Mouse (Mus musculus): Measurements from ENCODE around the gene 5430419D17Rik. TPM values are rescaled to one million over a fixed set of nuclear protein-coding genes. Genes with fewer than 3 reads are reported as not detected.

Gene 5430419D17Rik
- polyA plus RNA-seq, 1 experiment = 0.30 TPM

DNA sequence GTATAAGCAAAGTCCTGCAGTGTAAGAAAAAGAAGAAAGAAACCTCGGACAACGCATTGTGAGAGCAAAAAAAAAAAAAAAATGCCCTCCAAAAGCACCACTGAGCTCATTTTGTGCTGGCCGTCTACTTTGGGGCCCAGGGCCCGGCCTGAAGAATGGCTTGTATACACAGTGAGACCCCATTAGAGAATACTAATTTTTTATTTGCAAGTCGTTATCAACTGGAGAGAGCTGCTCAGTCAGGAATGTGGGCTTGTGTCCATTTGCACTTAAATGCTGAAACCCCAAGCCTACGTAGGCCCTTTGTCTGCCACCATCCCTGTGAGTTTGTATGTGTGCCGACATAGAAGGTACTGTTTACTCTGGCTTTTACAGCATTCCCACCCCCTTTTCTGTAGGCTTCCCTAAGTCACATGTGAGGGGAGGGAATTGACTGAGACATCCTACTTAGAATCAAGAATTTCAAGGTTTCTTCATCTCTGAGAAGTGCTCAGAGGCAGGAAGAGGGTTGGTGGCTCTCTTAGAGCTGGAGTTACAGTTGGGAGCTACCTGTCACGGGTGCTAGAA is 163.4 kb downstream of the 5430419D17Rik start:
- TF ChIP-seq POLR2A (IDR thresholded peaks at IDR 0.05; ENCODE audit: control insufficient read depth, low read depth, low read length) (no peak), CTCF (IDR thresholded peaks at IDR 0.05; ENCODE audit: control insufficient read depth, insufficient read depth, insufficient replicate concordance, low read depth, low read length) (no peak)
- Histone ChIP-seq H3K36me3 (ENCODE audit: control insufficient read depth, insufficient read depth, low read length) (no peaks in the 10 kb centered on the region; the same call in 1 of the 2 replicates), H3K4me1 (ENCODE audit: control insufficient read depth, insufficient read depth, low read length) (no peaks in the 10 kb centered on the region), H3K4me3 (ENCODE audit: control insufficient read depth, low read depth, low read length) (no peak overlapping the region; the same call in 1 of the 2 replicates), H3K27me3 (ENCODE audit: control insufficient read depth, insufficient read depth, low read length) (no peaks in the 10 kb centered on the region), H3K27ac (ENCODE audit: control insufficient read depth, insufficient read depth, low read depth, low read length) (no peak overlapping the region)

DNA sequence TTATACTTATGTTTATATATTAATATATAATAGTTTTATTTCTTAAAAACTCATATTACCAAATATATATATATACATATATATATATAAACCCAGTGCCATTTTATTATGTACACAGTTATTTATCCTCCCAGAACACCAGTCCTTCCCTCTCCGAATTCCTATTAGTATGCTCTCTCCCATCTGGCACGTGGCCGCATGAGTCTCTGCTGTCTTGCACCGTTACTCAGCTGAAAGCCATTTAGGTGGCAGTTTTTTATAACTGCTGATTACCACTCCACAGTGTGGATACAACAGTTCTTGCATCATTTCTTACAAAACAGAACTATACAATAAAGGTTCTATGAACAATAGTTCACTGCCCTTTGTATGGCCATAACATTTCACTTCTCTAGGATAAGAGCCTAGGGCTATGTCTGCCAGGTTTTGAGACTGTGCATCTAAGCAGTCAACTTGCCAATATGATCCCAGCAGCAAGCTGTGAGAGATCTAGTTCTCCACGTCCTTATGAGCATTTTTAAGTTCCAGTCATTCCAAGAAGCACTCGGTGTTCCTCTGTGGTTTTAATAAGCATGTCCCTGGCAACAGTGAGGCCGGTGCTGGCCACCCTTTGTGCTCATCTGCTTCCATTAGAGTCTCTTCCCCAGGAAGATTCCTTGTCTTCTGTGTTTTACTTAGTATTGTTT is 171.8 kb downstream of the 5430419D17Rik start:
- no peak overlapping the region for H3K27ac ChIP-seq (ENCODE audit: control insufficient read depth, insufficient read depth, low read depth, low read length)
- TF ChIP-seq CTCF (IDR thresholded peaks at IDR 0.05; ENCODE audit: control insufficient read depth, insufficient read depth, insufficient replicate concordance, low read depth, low read length) (no peak), POLR2A (IDR thresholded peaks at IDR 0.05; ENCODE audit: control insufficient read depth, low read depth, low read length) (no peak)
- peaks cover 7% of the 10 kb centered on the region for H3K36me3 ChIP-seq (ENCODE audit: control insufficient read depth, insufficient read depth, low read length)

More for the DNA sequence above, 171.8 kb downstream of the 5430419D17Rik start:
- no peaks in the 10 kb centered on the region for H3K4me1 ChIP-seq (ENCODE audit: control insufficient read depth, insufficient read depth, low read length)
- no peaks in the 10 kb centered on the region for H3K27me3 ChIP-seq (ENCODE audit: control insufficient read depth, insufficient read depth, low read length)
- H3K4me3 ChIP-seq (ENCODE audit: control insufficient read depth, low read depth, low read length) = no peak overlapping the region

Other genes with a start within 250 kb of the 5430419D17Rik start
- gene Htra1, start 238.3 kb upstream of the 5430419D17Rik start, polyA plus RNA-seq (2012; rRNA removed) = 6.7 and 7.3 TPM in 2 replicates
- gene Dmbt1, start 142.3 kb upstream of the 5430419D17Rik start, polyA plus RNA-seq (2012; rRNA removed) = 0.36 and 0.48 TPM in 2 replicates
- gene 4933402N03Rik, start 28.1 kb upstream of the 5430419D17Rik start, polyA plus RNA-seq (2012; rRNA removed) = 18.5 and 19.6 TPM in 2 replicates
- gene Cuzd1, start 147.9 kb downstream of the 5430419D17Rik start, polyA plus RNA-seq (2012; rRNA removed) = 2.9 and 97.5 TPM in 2 replicates
- gene Fam24b, start 155.1 kb downstream of the 5430419D17Rik start, polyA plus RNA-seq (2012; rRNA removed) = 409 and 461 TPM in 2 replicates
- gene Fam24a, start 159.5 kb downstream of the 5430419D17Rik start, polyA plus RNA-seq (2012; rRNA removed) = 176 and 188 TPM in 2 replicates
- 11.4 and 12.5 TPM in 2 replicates for gene 2310057M21Rik, start 188.4 kb downstream of the 5430419D17Rik start, polyA plus RNA-seq (2012; rRNA removed)
- gene Pstk, start 196.7 kb downstream of the 5430419D17Rik start, polyA plus RNA-seq (2012; rRNA removed) = 8.5 and 11.0 TPM in 2 replicates
- 8.0 and 8.9 TPM in 2 replicates for gene Ikzf5, start 236.1 kb downstream of the 5430419D17Rik start, polyA plus RNA-seq (2012; rRNA removed)
- 5.1 and 5.2 TPM in 2 replicates for gene Acadsb, start 236.2 kb downstream of the 5430419D17Rik start, polyA plus RNA-seq (2012; rRNA removed)

All from testis, adult 2 months (tissue).